ENCODE assay signal across 22 mouse cellular contexts in the genomic region with DNA sequence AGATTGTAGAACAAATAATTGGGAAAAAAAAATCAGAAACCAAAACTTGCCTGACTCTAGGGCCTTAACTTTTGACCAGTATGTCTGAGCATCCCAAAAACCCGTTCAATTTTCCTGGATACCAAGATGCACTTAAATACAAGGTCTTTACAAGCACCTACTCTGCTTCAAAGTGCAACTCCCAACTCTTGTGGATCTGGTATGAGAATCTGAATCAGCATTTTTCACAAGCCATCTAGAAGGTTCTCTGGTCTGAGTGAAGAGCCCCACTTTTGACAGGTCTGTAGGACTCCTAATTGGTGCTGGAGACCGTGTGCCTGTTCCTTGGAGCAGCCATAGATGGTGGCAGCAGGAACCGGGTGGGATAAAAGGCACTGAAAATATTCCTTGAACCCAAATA. TPM values are rescaled to one million over a fixed set of nuclear protein-coding genes. Genes with fewer than 3 reads are reported as not detected.
A peak's percentile ranks its signal among the peaks of the same experiment; 100 is the strongest.
DNase-seq lines count a peak whose midpoint lies in the region; ATAC-seq and TF ChIP-seq lines count a peak whose summit lies in the region.
"Had no signal": no experiment of that assay in that cellular context is flagged by ENCODE, and none has a peak within 500 bp of the region (broad histone marks: within the 10 kb centered on the region; RNA-seq: fewer than 3 reads in every experiment).

No protein-coding gene starts in this region.

- WGBS in heart, adult 2 months, result 82% methylated on average over 3 of the region's 3 CpGs
- 63% methylated on average over 3 of the region's 3 CpGs for WGBS in liver, postnatal 0 days (ENCODE audit: insufficient replicate concordance)
- WGBS in liver, embryonic 11.5 days, result 70% methylated on average over 3 of the region's 3 CpGs
- WGBS in bone marrow, adult 2 months, result 65% methylated on average over 3 of the region's 3 CpGs
- whole genome bisulfite sequencing in macrophage (ENCODE audit: missing documents), result 80% methylated on average over 3 of the region's 3 CpGs
- WGBS in lung, postnatal 0 days, result 68% methylated on average over 3 of the region's 3 CpGs

- no peak overlapping the region for H3K9ac ChIP-seq in heart, adult 2 months (ENCODE audit: low read depth, low read length)
- H3K9ac ChIP-seq in liver, postnatal 0 days (replicated peaks), result no peak overlapping the region
- no peak overlapping the region for H3K9ac ChIP-seq in liver, embryonic 11.5 days (ENCODE audit: low read depth, low read length)
- H3K9ac ChIP-seq in lung, postnatal 0 days (replicated peaks; ENCODE audit: low read depth), result no peak overlapping the region
- H3K9ac ChIP-seq: embryonic facial prominence, embryonic 12.5 days; forebrain, embryonic 12.5 days; heart, embryonic 12.5 days; hindbrain, embryonic 13.5 days had no signal

- H3K4me1 ChIP-seq in heart, adult 2 months (ENCODE audit: control insufficient read depth, insufficient read depth, low read length), result peaks cover 14% of the 10 kb centered on the region
- peaks cover 15% of the 10 kb centered on the region for H3K4me1 ChIP-seq in liver, postnatal 0 days (ENCODE audit: insufficient read depth)
- H3K4me1 ChIP-seq in liver, embryonic 11.5 days (replicated peaks; ENCODE audit: control insufficient read depth, insufficient read depth, low read length), result no peaks in the 10 kb centered on the region
- H3K4me1 ChIP-seq in bone marrow, adult 2 months (ENCODE audit: control insufficient read depth, insufficient read depth, low read length), result peaks cover 9% of the 10 kb centered on the region; the same call in 1 of the 2 replicates
- H3K4me1 ChIP-seq in lung, postnatal 0 days (ENCODE audit: insufficient read depth, low read depth, low read length), result no peaks in the 10 kb centered on the region
- H3K4me1 ChIP-seq: embryonic facial prominence, embryonic 12.5 days; forebrain, embryonic 12.5 days; hindbrain, embryonic 13.5 days had no signal

- no peak overlapping the region for H3K4me3 ChIP-seq in heart, adult 2 months
- no peak overlapping the region for H3K4me3 ChIP-seq in liver, postnatal 0 days (ENCODE audit: low read depth, low read length)
- no peak overlapping the region for H3K4me3 ChIP-seq in liver, embryonic 11.5 days (ENCODE audit: low read depth, low read length)
- no peak overlapping the region for H3K4me3 ChIP-seq in bone marrow, adult 2 months (replicated peaks; ENCODE audit: control insufficient read depth, low read depth, low read length)
- H3K4me3 ChIP-seq in macrophage (ENCODE audit: inconsistent target), result no peak overlapping the region
- H3K4me3 ChIP-seq in lung, postnatal 0 days (ENCODE audit: low read depth, low read length), result no peak overlapping the region
- H3K4me3 ChIP-seq: embryonic facial prominence, embryonic 12.5 days; forebrain, embryonic 12.5 days; heart, embryonic 12.5 days; hindbrain, embryonic 13.5 days had no signal

- H3K27me3 ChIP-seq in heart, adult 2 months (ENCODE audit: control insufficient read depth, insufficient read depth, low read length), result no peaks in the 10 kb centered on the region
- H3K27me3 ChIP-seq in liver, postnatal 0 days (ENCODE audit: insufficient read depth, low read length), result no peaks in the 10 kb centered on the region
- H3K27me3 ChIP-seq in liver, embryonic 11.5 days (replicated peaks; ENCODE audit: control insufficient read depth, insufficient read depth, low read length), result no peaks in the 10 kb centered on the region
- H3K27me3 ChIP-seq in lung, postnatal 0 days (replicated peaks; ENCODE audit: insufficient read depth, low read length), result no peaks in the 10 kb centered on the region
- H3K27me3 ChIP-seq: embryonic facial prominence, embryonic 12.5 days; forebrain, embryonic 12.5 days; heart, embryonic 12.5 days; hindbrain, embryonic 13.5 days; Patski had no signal

- peak overlapping the region; percentile 24 for H3K27ac ChIP-seq in heart, adult 2 months
- H3K27ac ChIP-seq in liver, postnatal 0 days (ENCODE audit: low read depth), result peak overlapping the region; percentile 62; the same call in 1 of the 2 replicates
- no peak overlapping the region for H3K27ac ChIP-seq in liver, embryonic 11.5 days (ENCODE audit: low read depth, low read length)
- peak overlapping the region; percentile 36 for H3K27ac ChIP-seq in bone marrow, adult 2 months (ENCODE audit: control insufficient read depth, insufficient read depth, low read depth, low read length, poor library complexity)
- H3K27ac ChIP-seq in macrophage, result peak overlapping the region; percentile 81
- no peak overlapping the region for H3K27ac ChIP-seq in lung, postnatal 0 days (ENCODE audit: low read length)
- H3K27ac ChIP-seq: embryonic facial prominence, embryonic 12.5 days; forebrain, embryonic 12.5 days; hindbrain, embryonic 13.5 days; hindbrain, postnatal 0 days had no signal

- no peak for TF ChIP-seq POLR2A in heart, adult 2 months (IDR thresholded peaks at IDR 0.05; ENCODE audit: insufficient read depth, low read depth, low read length)
- no peak for TF ChIP-seq POLR2A in bone marrow, adult 2 months (IDR thresholded peaks at IDR 0.05; ENCODE audit: borderline replicate concordance, control insufficient read depth, low read depth, low read length)

- TF ChIP-seq CTCF in heart, adult 2 months (IDR thresholded peaks at IDR 0.05), result no peak
- TF ChIP-seq CTCF in liver, postnatal 0 days (IDR thresholded peaks at IDR 0.05; ENCODE audit: low read depth), result no peak
- no peak for TF ChIP-seq CTCF in bone marrow, adult 2 months (IDR thresholded peaks at IDR 0.05; ENCODE audit: control insufficient read depth, insufficient read depth, low read length)
- TF ChIP-seq CTCF in lung, postnatal 0 days (IDR thresholded peaks at IDR 0.05), result no peak

- H3K9me3 ChIP-seq in liver, postnatal 0 days (ENCODE audit: low read length), result no peaks in the 10 kb centered on the region
- no peaks in the 10 kb centered on the region for H3K9me3 ChIP-seq in liver, embryonic 11.5 days (ENCODE audit: control insufficient read depth, low read length)
- no peaks in the 10 kb centered on the region for H3K9me3 ChIP-seq in lung, postnatal 0 days (ENCODE audit: low read length)
- H3K9me3 ChIP-seq: embryonic facial prominence, embryonic 12.5 days; forebrain, embryonic 12.5 days; hindbrain, embryonic 13.5 days had no signal

- intact Hi-C loops in heart, adult 2 months (cut with DNase I), result no loop called here
- intact Hi-C loops in heart, postnatal 36 days (cut with DNase I), result no loop called here

- no peak overlapping the region for H3K4me2 ChIP-seq in liver, postnatal 0 days (ENCODE audit: low read depth, low read length)
- H3K4me2 ChIP-seq in liver, embryonic 11.5 days, result no peak overlapping the region
- no peak overlapping the region for H3K4me2 ChIP-seq in lung, postnatal 0 days (replicated peaks; ENCODE audit: low read depth, low read length)
- H3K4me2 ChIP-seq: embryonic facial prominence, embryonic 12.5 days; forebrain, embryonic 12.5 days; heart, embryonic 12.5 days; hindbrain, embryonic 13.5 days had no signal

- no peak for DNase-seq in heart, adult 2 months
- DNase-seq in heart, postnatal 36 days, result no peak
- DNase-seq in liver, postnatal 0 days, result no peak
- DNase-seq in liver, embryonic 11.5 days (ENCODE audit: low spot score), result no peak
- no peak for DNase-seq in frontal cortex, postnatal 10 days (ENCODE audit: low spot score in 2 of 2)
- DNase-seq in lung, postnatal 0 days (ENCODE audit: low spot score), result no peak
- DNase-seq: adrenal gland, postnatal 25 days; cerebellum, adult 11-12 months; cerebellum, adult 9-10 months; cerebellum, postnatal 25 days; gastrocnemius, postnatal 14 days had no signal

- ATAC-seq in liver, postnatal 0 days, result no peak
- ATAC-seq in liver, embryonic 11.5 days (replicated peaks; ENCODE audit: low FRiP score), result no peak
- ATAC-seq in lung, postnatal 0 days, result no peak
- ATAC-seq: forebrain, embryonic 16.5 days; hindbrain, postnatal 0 days; Patski had no signal

- TF ChIP-seq EP300 in heart, adult 2 months (IDR thresholded peaks at IDR 0.05; ENCODE audit: insufficient read depth, low read depth, low read length), result no peak
- TF ChIP-seq EP300 in liver, postnatal 0 days (IDR thresholded peaks at IDR 0.05; ENCODE audit: low read depth), result no peak
- no peak for TF ChIP-seq EP300 in lung, postnatal 0 days (IDR thresholded peaks at IDR 0.05)

- no peaks in the 10 kb centered on the region for H3K36me3 ChIP-seq in heart, adult 2 months (ENCODE audit: control insufficient read depth, insufficient read depth, low read length)
- H3K36me3 ChIP-seq in liver, postnatal 0 days (replicated peaks; ENCODE audit: insufficient read depth, low read length), result no peaks in the 10 kb centered on the region
- no peaks in the 10 kb centered on the region for H3K36me3 ChIP-seq in liver, embryonic 11.5 days (ENCODE audit: control insufficient read depth, insufficient read depth, low read length)
- no peaks in the 10 kb centered on the region for H3K36me3 ChIP-seq in macrophage (ENCODE audit: inconsistent target)
- H3K36me3 ChIP-seq in lung, postnatal 0 days (ENCODE audit: insufficient read depth, low read length), result no peaks in the 10 kb centered on the region
- H3K36me3 ChIP-seq: embryonic facial prominence, embryonic 12.5 days; forebrain, embryonic 12.5 days; heart, embryonic 12.5 days; hindbrain, embryonic 13.5 days had no signal

- H3K79me2 ChIP-seq in heart, adult 2 months (replicated peaks; ENCODE audit: control insufficient read depth, insufficient read depth, low read length), result no peaks in the 10 kb centered on the region
- H3K79me2 ChIP-seq in macrophage (ENCODE audit: inconsistent target), result no peaks in the 10 kb centered on the region

RNA-seq across cellular contexts. Expression of a gene that starts 8.0 kb away (rescaled TPM):
- total RNA-seq in heart, adult 2 months (2021), result under 1 TPM; 0.27 to 0.70 TPM
- polyA plus RNA-seq in heart, adult 2 months (2012; rRNA removed), result 0.84 and 1.00 TPM in 2 replicates
- total RNA-seq in heart, postnatal 36 days (2021), result under 1 TPM; 0.47 to 0.89 TPM
- polyA plus RNA-seq in liver, postnatal 0 days (2015; fragmentation: Nextera tagmentation; extraction: Ambion mirVana), result 2.6 and 3.0 TPM in 2 replicates
- polyA plus RNA-seq in liver, embryonic 11.5 days (2014; fragmentation: Nextera tagmentation; extraction: Ambion mirVana), result 0.30 and 0.82 TPM in 2 replicates
- polyA plus RNA-seq in bone marrow, adult 2 months (2011; ENCODE audit: insufficient read depth, insufficient read length, low replicate concordance, missing spikeins), result 1.9 TPM in 1 of 2 replicates, not detected in the other
- 1 to 10 TPM in 10 of 26 experiments, under 1 TPM in 3, not detected in 13; 0.74 to 3.1 (median 1.2) TPM for total RNA-seq in macrophage (2018; cell fraction: chromatin; rRNA removed)
- 10 to 100 TPM in 8 of 26 experiments, 1 to 10 TPM in 18; 1.1 to 16.8 (median 5.2) TPM for total RNA-seq in macrophage (2018; cell fraction: cytosol; rRNA removed)
- 10 to 100 TPM in 4 of 26 experiments, 1 to 10 TPM in 17, under 1 TPM in 2, not detected in 3; 0.75 to 12.7 (median 3.5) TPM for total RNA-seq in macrophage (2018; cell fraction: nucleus; rRNA removed)
- 1.2 to 5.3 TPM (median 2.4 TPM) in 3 replicates for polyA plus RNA-seq in macrophage (2018)
- polyA plus RNA-seq in lung, postnatal 0 days (2015; fragmentation: Nextera tagmentation; extraction: Ambion mirVana), result 0.96 and 2.1 TPM in 2 replicates
- total RNA-seq: gastrocnemius, adult 18-20 months; hindbrain, postnatal 0 days had no signal
- polyA plus RNA-seq: brain, embryonic 14.5 days; embryonic facial prominence, embryonic 12.5 days; forebrain, embryonic 12.5 days; forebrain, embryonic 16.5 days; heart, embryonic 12.5 days had no signal

RNA-seq across cellular contexts. Expression of a gene that starts 40.2 kb away (rescaled TPM):
- 10 to 100 TPM; 36.0 to 37.2 TPM for total RNA-seq in heart, adult 2 months (2021)
- polyA plus RNA-seq in heart, adult 2 months (2012; rRNA removed), result 3.7 and 7.7 TPM in 2 replicates
- total RNA-seq in heart, postnatal 36 days (2021), result 10 to 100 TPM; 35.9 to 36.5 TPM
- 18.3 and 18.5 TPM in 2 replicates for polyA plus RNA-seq in liver, postnatal 0 days (2015; fragmentation: Nextera tagmentation; extraction: Ambion mirVana)
- 25.7 and 28.9 TPM in 2 replicates for polyA plus RNA-seq in liver, embryonic 11.5 days (2014; fragmentation: Nextera tagmentation; extraction: Ambion mirVana)
- polyA plus RNA-seq in bone marrow, adult 2 months (2011; ENCODE audit: insufficient read depth, insufficient read length, low replicate concordance, missing spikeins), result 12.6 and 28.8 TPM in 2 replicates
- total RNA-seq in macrophage (2018; cell fraction: chromatin; rRNA removed), result 100 to 1,000 TPM; 107 to 236 (median 170) TPM
- 10 to 100 TPM; 37.8 to 63.8 (median 49.3) TPM for total RNA-seq in macrophage (2018; cell fraction: cytosol; rRNA removed)
- 100 to 1,000 TPM in 13 of 26 experiments, 10 to 100 TPM in 13; 58.5 to 165 (median 99.2) TPM for total RNA-seq in macrophage (2018; cell fraction: nucleus; rRNA removed)
- 27.9 to 38.0 TPM (median 32.0 TPM) in 3 replicates for polyA plus RNA-seq in macrophage (2018)
- 35.3 and 35.6 TPM in 2 replicates for polyA plus RNA-seq in lung, postnatal 0 days (2015; fragmentation: Nextera tagmentation; extraction: Ambion mirVana)

RNA-seq across cellular contexts. Expression of a gene that starts 40.4 kb away (rescaled TPM):
- total RNA-seq in heart, adult 2 months (2021), result 1 to 10 TPM; 7.5 to 8.5 TPM
- polyA plus RNA-seq in heart, adult 2 months (2012; rRNA removed), result 1.5 and 3.5 TPM in 2 replicates
- 1 to 10 TPM; 6.5 to 6.7 TPM for total RNA-seq in heart, postnatal 36 days (2021)
- polyA plus RNA-seq in liver, postnatal 0 days (2015; fragmentation: Nextera tagmentation; extraction: Ambion mirVana), result 1.9 and 2.0 TPM in 2 replicates
- polyA plus RNA-seq in liver, embryonic 11.5 days (2014; fragmentation: Nextera tagmentation; extraction: Ambion mirVana), result 3.3 and 4.0 TPM in 2 replicates
- 1.1 and 1.7 TPM in 2 replicates for polyA plus RNA-seq in bone marrow, adult 2 months (2011; ENCODE audit: insufficient read depth, insufficient read length, low replicate concordance, missing spikeins)
- 10 to 100 TPM in 8 of 26 experiments, 1 to 10 TPM in 16, under 1 TPM in 2; 0.58 to 21.9 (median 5.1) TPM for total RNA-seq in macrophage (2018; cell fraction: chromatin; rRNA removed)
- 1 to 10 TPM in 21 of 26 experiments, under 1 TPM in 5; 0.61 to 5.6 (median 3.6) TPM for total RNA-seq in macrophage (2018; cell fraction: cytosol; rRNA removed)
- 10 to 100 TPM in 7 of 26 experiments, 1 to 10 TPM in 14, under 1 TPM in 3, not detected in 2; 0.64 to 16.7 (median 3.8) TPM for total RNA-seq in macrophage (2018; cell fraction: nucleus; rRNA removed)
- polyA plus RNA-seq in macrophage (2018), result 3.6 to 4.3 TPM (median 3.6 TPM) in 3 replicates
- 3.5 and 3.6 TPM in 2 replicates for polyA plus RNA-seq in lung, postnatal 0 days (2015; fragmentation: Nextera tagmentation; extraction: Ambion mirVana)

Comparison
In these comparisons a context has a peak if more than half of its experiments do, and no peak if none do; other contexts are left out.
1. H3K27ac ChIP-seq: peak in heart, adult 2 months (single experiment), liver, postnatal 0 days (single experiment), bone marrow, adult 2 months (single experiment) and macrophage (single experiment); none in liver, embryonic 11.5 days (single experiment) and lung, postnatal 0 days (single experiment).